Mouse (Mus musculus) forelimb bud, embryonic 11.5 days (tissue): ENCODE data around the gene Cgnl1.
A peak's percentile ranks its signal among the peaks of the same experiment; 100 is the strongest.

Source experiments
- DNase-seq: peaks from one replicate; pipeline ENCODE4 v3.0.0-alpha.2; 2012; ENCODE audit warnings: low read depth, low spot score

The Cgnl1 gene

GRCm38 (mm10) chr9:71766902-71767301 lies 4.5 kb downstream of the Cgnl1 start:
- no peak for DNase-seq

GRCm38 (mm10) chr9:71766306-71766705 lies 5.1 kb downstream of the Cgnl1 start:
- DNase-seq: no peak

DNA sequence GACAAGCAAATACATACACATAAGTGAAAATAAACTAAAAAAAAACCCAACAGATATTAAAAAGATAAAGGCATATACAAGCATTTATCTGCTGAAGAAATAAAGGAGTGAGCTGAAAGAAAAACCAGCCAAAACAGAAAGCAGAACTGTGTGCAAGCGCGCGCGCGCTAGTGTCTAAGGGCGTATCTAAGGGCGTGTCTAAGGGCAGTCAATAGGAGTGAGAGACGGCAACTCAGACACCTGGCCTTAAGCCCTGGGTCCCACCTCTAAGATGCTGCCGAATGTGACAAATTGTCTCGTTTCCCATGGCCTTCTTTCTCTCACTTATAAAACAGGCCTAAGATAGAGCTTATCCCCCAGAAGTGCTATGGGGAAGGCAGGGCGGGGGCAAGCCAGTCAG lies 6.9 kb downstream of the Cgnl1 start:
- DNase-seq: no peak

DNA sequence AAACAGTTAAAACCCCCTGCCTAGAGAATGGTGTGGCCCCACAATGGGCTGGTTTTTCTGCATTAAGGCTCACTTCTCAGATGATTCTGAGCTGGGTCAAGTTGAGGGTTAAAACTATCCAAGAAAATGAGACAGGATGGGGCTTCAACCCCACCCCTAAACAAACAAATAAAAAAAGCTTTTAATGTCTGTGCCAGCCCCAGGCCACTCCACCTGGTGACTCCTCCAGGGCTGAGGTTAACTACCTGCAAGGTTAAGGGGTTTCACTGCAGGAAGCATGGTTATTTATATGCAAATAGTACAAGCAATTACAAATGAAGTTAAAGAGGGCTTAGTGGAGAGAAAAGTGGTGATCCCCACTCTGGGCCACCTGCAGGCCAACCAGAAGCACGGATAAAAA lies 8.1 kb downstream of the Cgnl1 start:
- DNase-seq: peak; percentile 56

DNA sequence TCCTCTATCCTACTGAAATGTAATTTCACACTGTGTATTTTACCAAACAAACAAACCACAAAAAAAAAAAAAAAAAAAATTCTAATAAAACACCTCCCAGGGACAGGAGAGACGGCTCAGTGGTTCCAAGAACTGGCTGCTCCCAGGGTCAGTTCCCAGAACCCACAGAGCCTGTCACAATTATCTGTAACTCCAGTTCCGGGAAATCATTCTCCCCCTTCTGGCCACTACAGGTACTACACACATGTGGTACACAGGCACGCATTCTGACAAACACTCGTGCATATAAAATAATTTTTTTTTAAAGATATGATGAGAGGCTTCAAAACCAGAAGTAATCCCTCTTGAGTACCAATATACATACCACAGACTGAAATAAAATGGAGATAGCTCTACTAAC lies 9.7 kb downstream of the Cgnl1 start:
- no peak for DNase-seq

DNA sequence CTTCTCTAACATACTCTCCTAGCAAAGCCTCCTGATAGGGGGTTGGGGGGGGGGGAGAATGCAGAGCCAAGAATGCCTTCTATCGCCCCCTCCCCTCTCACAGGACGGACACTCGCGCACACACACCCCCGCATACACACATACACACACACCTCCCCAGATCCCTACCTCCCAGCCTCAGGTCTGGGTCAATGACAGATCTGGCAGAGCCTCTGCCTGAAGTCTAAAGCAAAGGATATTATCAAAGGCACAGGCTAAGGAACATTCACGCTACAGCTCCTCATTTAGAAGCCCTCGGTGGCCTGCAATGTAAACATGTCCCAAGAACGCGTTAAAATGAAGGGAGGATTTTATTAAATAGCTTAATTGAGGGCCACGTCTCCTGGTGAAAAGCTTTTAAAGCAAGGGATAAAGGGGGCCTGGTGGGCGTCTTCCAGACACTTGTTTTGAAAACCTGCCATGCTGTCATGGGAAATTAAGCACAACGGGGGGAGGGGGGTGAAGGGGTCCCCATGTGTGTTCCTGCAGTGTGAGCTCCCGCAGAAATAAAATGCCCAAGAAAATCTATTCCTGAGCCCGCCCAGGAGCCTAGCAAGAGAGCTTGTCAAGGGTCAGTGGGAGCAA lies 10.8 kb downstream of the Cgnl1 start:
- DNase-seq: no peak

GRCm38 (mm10) chr9:71759893-71760292 lies 11.5 kb downstream of the Cgnl1 start:
- DNase-seq: no peak

- DNase-seq: no peak
Measured at GRCm38 (mm10) chr9:71757386-71757785, 14.0 kb downstream of the Cgnl1 start.

DNA sequence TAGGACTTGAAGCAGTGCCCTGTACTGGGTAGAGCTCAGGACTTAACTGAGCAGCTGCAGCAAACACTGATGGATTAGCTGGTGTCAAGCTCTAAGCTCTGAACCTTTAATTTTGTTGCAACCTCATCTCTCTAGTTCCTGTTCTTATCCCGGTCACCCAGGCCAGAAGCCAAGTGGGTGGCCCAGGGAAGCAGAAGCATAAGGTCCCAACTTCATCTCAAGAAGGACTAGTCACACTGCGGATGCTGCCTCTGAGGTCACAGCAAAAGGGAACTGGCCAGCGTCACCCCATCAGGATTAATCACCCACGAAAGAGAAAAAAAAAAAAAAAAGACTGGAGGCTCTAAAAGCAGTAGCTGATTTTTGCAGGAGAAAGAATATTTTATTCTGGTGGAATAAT lies 14.5 kb downstream of the Cgnl1 start:
- no peak for DNase-seq

GRCm38 (mm10) chr9:71753981-71754380 lies 17.4 kb downstream of the Cgnl1 start:
- DNase-seq: no peak

GRCm38 (mm10) chr9:71753529-71753928 lies 17.9 kb downstream of the Cgnl1 start:
- DNase-seq: no peak

DNA sequence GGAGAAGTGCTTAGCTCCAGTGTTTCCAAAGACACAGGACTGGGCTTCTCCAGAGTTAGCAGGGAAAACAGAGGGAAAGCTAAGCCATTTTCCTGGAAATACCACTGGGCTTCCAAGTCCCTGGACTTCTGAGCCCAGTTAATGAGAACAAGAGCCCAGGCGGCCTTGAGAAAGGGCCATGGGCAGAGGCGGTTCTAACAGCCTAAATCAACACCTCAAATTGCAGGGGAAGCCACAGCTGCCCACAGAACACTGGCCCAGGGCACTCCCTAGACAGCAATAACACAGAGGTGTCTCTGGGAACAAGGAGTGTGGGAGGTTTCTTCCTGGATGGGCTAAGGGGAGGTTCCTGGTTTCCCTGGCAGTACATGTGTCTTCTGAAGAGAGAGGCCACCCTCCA lies 18.3 kb downstream of the Cgnl1 start:
- DNase-seq: no peak

DNA sequence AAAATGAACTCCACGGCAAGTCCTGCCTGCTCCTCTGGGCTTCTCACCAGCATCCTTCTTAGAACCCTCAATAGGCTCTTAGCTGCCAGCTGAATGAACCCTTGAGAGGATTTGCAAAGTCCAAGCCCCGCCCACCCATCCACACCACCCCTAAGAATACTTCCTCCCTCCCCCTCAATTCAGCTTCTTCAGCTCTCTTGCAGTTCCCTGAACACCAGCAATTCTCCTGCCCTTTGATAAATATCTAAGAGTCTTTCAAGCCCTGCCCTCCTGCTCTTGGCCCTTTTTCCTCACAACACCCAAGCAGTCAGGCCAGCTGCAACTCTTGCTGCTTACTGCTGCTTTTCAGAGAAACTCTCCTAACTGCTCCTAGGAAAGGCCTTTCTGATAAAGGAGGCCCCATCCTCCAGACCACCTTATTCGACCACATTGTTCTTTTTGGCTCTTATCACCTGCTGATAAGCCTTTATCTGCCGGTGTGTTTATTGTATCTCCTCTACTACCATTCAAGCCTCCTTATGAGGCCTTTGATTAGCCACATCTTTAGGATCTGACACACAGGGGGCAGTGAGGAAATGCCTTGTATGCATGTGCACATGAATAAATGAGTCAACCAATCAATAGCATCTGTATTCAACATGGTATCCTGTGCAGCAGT lies 21.3 kb downstream of the Cgnl1 start:
- DNase-seq: no peak

DNA sequence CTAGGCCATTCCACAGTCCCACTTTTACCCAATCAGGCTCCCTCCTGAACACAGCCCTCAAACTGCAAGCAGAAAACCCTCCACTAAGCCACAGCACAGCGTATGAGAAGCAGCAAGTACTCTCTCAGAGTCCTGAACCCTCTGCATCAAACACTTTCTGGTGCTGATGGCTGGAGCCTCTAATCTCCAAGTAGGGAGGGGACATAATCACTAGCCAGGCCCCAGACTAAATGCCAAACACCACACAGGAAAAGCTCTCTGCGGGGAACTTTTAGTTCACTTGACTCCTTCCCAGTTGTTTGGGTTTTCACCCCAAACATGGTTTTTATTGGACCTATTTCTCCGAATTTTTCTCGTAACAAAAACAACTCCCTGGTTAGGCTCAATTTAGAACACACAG lies 25.0 kb downstream of the Cgnl1 start:
- no peak for DNase-seq

GRCm38 (mm10) chr9:71738081-71738930 lies 33.1 kb downstream of the Cgnl1 start:
- no peak for DNase-seq

GRCm38 (mm10) chr9:71737257-71738023 lies 34.0 kb downstream of the Cgnl1 start:
- no peak for DNase-seq

GRCm38 (mm10) chr9:71735886-71736285 lies 35.5 kb downstream of the Cgnl1 start:
- no peak for DNase-seq

GRCm38 (mm10) chr9:71733559-71733958 lies 37.8 kb downstream of the Cgnl1 start:
- no peak for DNase-seq

DNA sequence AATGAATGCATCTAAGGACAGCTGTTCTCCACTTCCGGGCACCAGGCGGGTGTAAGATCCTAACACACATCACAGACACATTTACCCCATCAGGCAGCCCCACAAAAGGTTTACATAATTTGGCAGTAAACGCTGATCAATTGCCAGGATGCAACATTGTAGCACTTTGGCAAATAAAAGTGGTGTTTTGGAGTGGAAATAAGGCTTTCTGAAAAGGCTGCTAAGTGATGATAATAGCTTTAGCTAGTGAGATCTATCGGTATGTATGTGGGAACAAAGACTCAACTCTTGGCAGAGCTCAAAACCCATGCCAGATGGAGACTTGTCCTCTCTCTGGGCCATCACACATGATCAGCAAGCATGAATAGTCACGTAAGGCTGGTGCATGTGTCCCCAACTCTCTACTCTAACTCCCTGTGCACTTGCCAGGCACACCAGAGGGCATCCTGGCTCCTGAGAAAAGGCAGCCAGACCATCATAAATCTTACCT lies 42.5 kb downstream of the Cgnl1 start:
- DNase-seq: no peak

DNA sequence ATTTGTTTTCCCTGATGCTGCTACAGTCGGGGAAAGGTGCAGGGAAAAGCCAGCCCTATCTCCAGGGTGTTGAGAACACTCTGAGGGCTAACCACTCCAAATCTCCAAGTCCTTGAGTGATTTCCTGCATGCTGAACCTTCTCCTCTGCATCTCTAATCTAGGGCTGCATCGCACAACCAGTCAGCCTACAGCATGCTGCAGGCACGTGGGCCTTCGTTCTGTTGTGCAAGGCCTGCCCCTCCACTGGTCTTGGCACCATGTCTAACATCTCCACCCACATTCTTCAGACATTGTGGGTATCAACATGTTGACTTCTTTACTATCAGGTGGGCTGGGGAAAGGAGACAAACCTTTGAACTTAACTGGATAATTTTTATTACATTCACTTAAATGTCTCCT lies 44.2 kb downstream of the Cgnl1 start:
- DNase-seq: no peak

DNA sequence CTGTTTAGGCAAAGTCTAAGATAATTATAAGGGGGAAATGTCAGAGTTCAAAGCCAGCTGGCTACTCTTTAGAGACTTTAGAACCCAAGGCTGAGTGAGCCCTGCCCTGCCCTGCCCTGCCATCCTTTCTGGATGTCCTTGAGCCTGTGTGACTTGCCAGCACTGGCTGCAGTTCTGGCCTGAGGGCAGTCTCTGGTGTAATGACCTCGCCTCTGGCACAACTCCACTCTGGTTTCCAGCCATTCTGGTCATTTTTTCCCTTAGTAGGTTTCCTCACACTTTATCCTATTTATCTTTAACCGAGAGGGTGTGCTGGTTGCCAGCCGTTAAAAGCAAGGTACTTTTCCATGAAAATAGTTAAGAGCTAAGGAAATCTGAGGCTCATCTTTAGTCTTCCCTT lies 45.3 kb downstream of the Cgnl1 start:
- no peak for DNase-seq

DNA sequence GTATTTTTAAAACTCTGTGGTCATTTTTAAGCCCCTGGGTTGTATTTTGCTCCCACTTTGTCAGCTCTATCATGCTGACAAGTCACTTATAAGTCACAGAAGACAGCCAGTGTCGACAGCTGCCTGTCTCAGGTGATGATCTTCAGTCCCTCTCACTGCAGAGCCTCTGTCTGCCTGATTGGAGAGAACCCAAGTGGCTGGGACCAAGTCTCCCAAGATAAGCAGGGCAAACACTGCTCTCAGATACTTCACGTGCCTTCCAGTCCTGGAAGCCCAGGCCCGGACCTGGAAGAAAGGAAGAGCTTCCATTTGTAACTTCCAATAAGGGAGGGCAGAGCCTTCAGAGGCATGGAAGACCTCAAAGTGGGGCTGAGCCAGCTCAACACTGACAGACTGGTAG lies 49.0 kb downstream of the Cgnl1 start:
- no peak for DNase-seq
